Mouse (Mus musculus): ENCODE measurements at regions not wholly inside any gene's neighbourhood (a gene's known extent, or its start where the extent isn't known, plus 50 kb on each side); places are given as distances from the start of the nearest gene placed in this dataset.

GRCm38 (mm10) chrX:19157464-19158203 lies 323.5 kb downstream of the Tex13c3 start:
- TF ChIP-seq EP300 (optimal IDR thresholded peaks at IDR 0.05): no peak
- no peak for TF ChIP-seq CTCF (IDR thresholded peaks at IDR 0.05; ENCODE audit: low read depth)

All from stomach, postnatal 0 days (tissue).